Mouse (Mus musculus) G1E (cell line): Measurements from ENCODE around the gene Otop2. TPM values are rescaled to one million over a fixed set of nuclear protein-coding genes. Genes with fewer than 3 reads are reported as not detected.

ENCODE experiments used
- ATAC-seq: 2 replicates; pipeline ENCODE4 v1.8.0; 2016; ENCODE audit warnings: mild to moderate bottlenecking; ENCODE audit not compliant: insufficient number of reproducible peaks, poor library complexity, low FRiP score, severe bottlenecking; ENCODE audit errors: extremely low read depth
- DNase-seq: peaks from one replicate; pipeline ENCODE4 v3.0.0; 2012; ENCODE audit warnings: low spot score
- H3K27me3 ChIP-seq: 2 replicates; pipeline ENCODE4 v1.6.1; 2012; ENCODE audit warnings: mild to moderate bottlenecking, low read length, inconsistent platforms; ENCODE audit not compliant: insufficient read depth
- H3K36me3 ChIP-seq: replicated peaks from 2 replicates; pipeline ENCODE3; 2012; ENCODE audit warnings: mild to moderate bottlenecking, inconsistent platforms
- H3K4me1 ChIP-seq: 2 replicates; pipeline ENCODE4 v1.6.1; 2012; ENCODE audit warnings: low read depth, low read length, inconsistent platforms, mixed read lengths; ENCODE audit not compliant: insufficient read depth
- H3K4me3 ChIP-seq: 2 replicates; pipeline ENCODE4 v1.5.1; 2012; ENCODE audit warnings: low read depth, mild to moderate bottlenecking, inconsistent platforms, low read length, moderate library complexity, mixed read lengths
- H3K9me3 ChIP-seq: replicated peaks from 2 replicates; pipeline ENCODE4 v1.6.1; 2012; ENCODE audit warnings: inconsistent platforms
- CTCF ChIP-seq: IDR thresholded peaks from 2 replicates; pipeline ENCODE4 v1.5.1; 2012; ENCODE audit warnings: low read depth, low read length, inconsistent platforms, mixed read lengths
- GATA1 ChIP-seq: IDR thresholded peaks from 2 replicates; pipeline ENCODE4 v1.6.1; 2012; ENCODE audit warnings: borderline replicate concordance, low read length, inconsistent platforms, mixed read lengths
- GATA2 ChIP-seq: IDR thresholded peaks from 2 replicates; pipeline ENCODE4 v1.6.1; 2012; ENCODE audit warnings: low read depth, low read length, inconsistent platforms, borderline replicate concordance
- POLR2AphosphoS5 ChIP-seq: IDR thresholded peaks from 2 replicates; pipeline ENCODE4 v1.6.1; 2012; ENCODE audit warnings: low read depth, low read length, inconsistent platforms; ENCODE audit not compliant: insufficient replicate concordance
- TAL1 ChIP-seq: conservative IDR thresholded peaks from 2 replicates; pipeline ENCODE4 v1.6.1; 2012; ENCODE audit warnings: low read depth, low read length, inconsistent platforms, mixed read lengths
- polyA plus RNA-seq: library from polyadenylated mRNA; stranded (reverse); fragments of >175 nt; gene quantifications from 2 replicates; pipeline ENCODE4 v1.2.3, GENCODE M21; 2012
- total RNA-seq, 2 experiments: library from RNA; stranded (forward) in 1 of 2; stranded (reverse) in 1 of 2; fragments of 200-1000 nt in 1 of 2; fragments of >200 nt in 1 of 2; fragmentation: Nextera tagmentation in 1 of 2; gene quantifications; 2 replicates each; pipeline ENCODE4 v1.2.3; 2014 to 2017

The Otop2 gene
- total and polyA plus RNA-seq, 3 experiments, result not detected

GRCm38 (mm10) chr11:115274771-115275170 is 32.2 kb upstream of the Otop2 start:
- Histone ChIP-seq H3K4me3 (no peak overlapping the region; the same call in 1 of the 2 replicates), H3K9me3 (no peaks in the 10 kb centered on the region), H3K4me1 (peaks cover 72% of the 10 kb centered on the region), H3K27me3 (no peaks in the 10 kb centered on the region), H3K36me3 (peaks cover 52% of the 10 kb centered on the region)
- DNase-seq (no peak), ATAC-seq (no peak)
- TF ChIP-seq TAL1 (no peak), CTCF (no peak), GATA1 (no peak), GATA2 (no peak), POLR2AphosphoS5 (no peak)

- H3K4me3 ChIP-seq, result peak overlapping the region; percentile 84; the same call in 1 of the 2 replicates
- peaks cover 46% of the 10 kb centered on the region for H3K36me3 ChIP-seq
- no peaks in the 10 kb centered on the region for H3K9me3 ChIP-seq
- ATAC-seq, result no peak
- H3K4me1 ChIP-seq, result peaks cover 71% of the 10 kb centered on the region
- TF ChIP-seq TAL1 (no peak), GATA2 (no peak), CTCF (no peak)
- no peak for DNase-seq
- H3K27me3 ChIP-seq, result no peaks in the 10 kb centered on the region
Observed at GRCm38 (mm10) chr11:115275509-115275908, 31.5 kb upstream of the Otop2 start.

GRCm38 (mm10) chr11:115275954-115276353 is 31.0 kb upstream of the Otop2 start:
- no peak for ATAC-seq
- TF ChIP-seq POLR2AphosphoS5 (no peak), CTCF (no peak), GATA1 (no peak), GATA2 (no peak), TAL1 (no peak)
- Histone ChIP-seq H3K9me3 (no peaks in the 10 kb centered on the region), H3K36me3 (peaks cover 41% of the 10 kb centered on the region), H3K27me3 (no peaks in the 10 kb centered on the region), H3K4me1 (peaks cover 67% of the 10 kb centered on the region), H3K4me3 (peak overlapping the region; percentile 84)
- no peak for DNase-seq

GRCm38 (mm10) chr11:115276780-115277603 is 30.0 kb upstream of the Otop2 start, which contains the start of gene Fdxr:
TSS of gene Fdxr (minus strand) at chr11:115277050.
- DNase-seq (peak; percentile 95), ATAC-seq (peak; percentile 91)
- peaks cover 60% of the 10 kb centered on the region for H3K4me1 ChIP-seq
- peak within 1 kb of the TSS; percentile 84 for H3K4me3 ChIP-seq
- H3K36me3 ChIP-seq, result peaks cover 31% of the 10 kb centered on the region
- no peak for TF ChIP-seq GATA1
- TF ChIP-seq TAL1, result no peak
- TF ChIP-seq CTCF, result no peak
- TF ChIP-seq GATA2, result no peak
- TF ChIP-seq POLR2AphosphoS5, result no peak
- H3K9me3 ChIP-seq, result no peaks in the 10 kb centered on the region
- H3K27me3 ChIP-seq, result peaks cover under 1% of the 10 kb centered on the region; the same call in 1 of the 2 replicates

- peaks cover 60% of the 10 kb centered on the region for H3K4me1 ChIP-seq
- ATAC-seq (no peak), DNase-seq (no peak)
- TF ChIP-seq GATA2 (no peak), TAL1 (no peak), POLR2AphosphoS5 (no peak), CTCF (no peak), GATA1 (no peak)
- peaks cover 6% of the 10 kb centered on the region for H3K27me3 ChIP-seq
- no peaks in the 10 kb centered on the region for H3K9me3 ChIP-seq
- H3K4me3 ChIP-seq, result peak overlapping the region; percentile 84
- peaks cover 25% of the 10 kb centered on the region for H3K36me3 ChIP-seq
Observed at GRCm38 (mm10) chr11:115277604-115277975, 29.4 kb upstream of the Otop2 start.

DNA sequence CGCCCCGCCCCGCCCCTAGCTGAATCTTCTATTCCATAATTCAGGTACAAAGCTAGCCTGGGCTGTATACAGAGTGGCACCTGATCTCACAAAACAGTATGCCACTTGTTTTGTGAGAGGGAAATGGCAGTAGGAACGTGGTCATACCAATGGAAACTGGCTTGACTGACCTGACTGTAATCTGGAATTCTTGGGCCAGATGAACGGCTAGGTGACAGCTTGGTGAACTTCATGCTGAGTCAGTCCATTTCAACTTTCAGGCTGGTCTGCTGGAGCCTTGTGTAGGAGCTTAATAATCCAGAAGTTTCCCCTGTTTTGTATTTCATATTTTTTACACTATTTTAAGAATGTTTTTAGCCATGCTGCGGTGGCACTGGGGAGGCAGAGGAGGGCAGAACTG is 28.8 kb upstream of the Otop2 start:
- Histone ChIP-seq H3K27me3 (peaks cover 9% of the 10 kb centered on the region), H3K4me1 (peaks cover 54% of the 10 kb centered on the region), H3K9me3 (no peaks in the 10 kb centered on the region), H3K4me3 (no peak overlapping the region), H3K36me3 (peaks cover 19% of the 10 kb centered on the region)
- peak; percentile 45 for DNase-seq
- no peak for ATAC-seq
- TF ChIP-seq TAL1, result no peak
- no peak for TF ChIP-seq GATA1
- TF ChIP-seq GATA2, result no peak
- TF ChIP-seq CTCF, result no peak
- TF ChIP-seq POLR2AphosphoS5, result no peak
